Mouse (Mus musculus) gastrocnemius, postnatal 4 days (tissue): Measurements from ENCODE around the gene Stk11. TPM values are rescaled to one million over a fixed set of nuclear protein-coding genes. Genes with fewer than 3 reads are reported as not detected.

Experiments used
- DNase-seq, 2 experiments: peaks; one replicate each; pipeline ENCODE4 v3.0.0; 2021 to 2022; ENCODE audit warnings: low spot score in 2 of 2, mixed read lengths in 2 of 2
- total RNA-seq, 2 experiments: library from RNA; stranded (reverse); gene quantifications; 2 replicates each; pipeline ENCODE4 v1.2.3; 2021

Stk11 gene
- total RNA-seq, 2 experiments from 2014 or later, result 116 to 125 TPM

GRCm38 (mm10) chr10:80142530-80142925 is 26.9 kb downstream of the Stk11 start:
- no peak for DNase-seq

- DNase-seq, result no peak
These were observed 28.1 kb downstream of the Stk11 start for GRCm38 (mm10) chr10:80143664-80144063.

GRCm38 (mm10) chr10:80144159-80144558 is 28.6 kb downstream of the Stk11 start:
- DNase-seq, result no peak

- DNase-seq, result peak in 1 of 2 experiments; percentile 81
These were observed 29.5 kb downstream of the Stk11 start for GRCm38 (mm10) chr10:80144864-80145838.

DNA sequence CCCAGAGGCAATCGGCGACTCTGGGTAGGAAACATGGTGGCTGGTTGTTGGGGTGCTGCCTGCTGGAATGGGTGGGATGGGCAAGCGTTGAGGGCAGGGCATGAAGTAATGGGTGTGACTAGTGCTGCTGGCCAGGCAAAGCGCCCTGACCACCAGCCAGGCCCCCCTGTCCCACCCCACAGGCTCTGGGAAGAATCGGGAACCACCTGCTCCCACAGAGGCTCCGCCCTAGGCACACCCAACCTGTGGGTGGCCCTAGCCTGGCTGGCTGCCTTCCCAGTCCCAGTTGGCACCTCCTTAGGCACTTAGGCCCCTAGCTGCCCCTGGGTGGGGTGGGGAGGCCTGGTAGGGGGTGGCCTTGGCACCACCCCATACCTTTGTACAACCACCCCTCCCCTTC is 30.3 kb downstream of the Stk11 start:
- no peak for DNase-seq

GRCm38 (mm10) chr10:80146568-80147011 is 31.0 kb downstream of the Stk11 start:
- DNase-seq, result no peak

DNA sequence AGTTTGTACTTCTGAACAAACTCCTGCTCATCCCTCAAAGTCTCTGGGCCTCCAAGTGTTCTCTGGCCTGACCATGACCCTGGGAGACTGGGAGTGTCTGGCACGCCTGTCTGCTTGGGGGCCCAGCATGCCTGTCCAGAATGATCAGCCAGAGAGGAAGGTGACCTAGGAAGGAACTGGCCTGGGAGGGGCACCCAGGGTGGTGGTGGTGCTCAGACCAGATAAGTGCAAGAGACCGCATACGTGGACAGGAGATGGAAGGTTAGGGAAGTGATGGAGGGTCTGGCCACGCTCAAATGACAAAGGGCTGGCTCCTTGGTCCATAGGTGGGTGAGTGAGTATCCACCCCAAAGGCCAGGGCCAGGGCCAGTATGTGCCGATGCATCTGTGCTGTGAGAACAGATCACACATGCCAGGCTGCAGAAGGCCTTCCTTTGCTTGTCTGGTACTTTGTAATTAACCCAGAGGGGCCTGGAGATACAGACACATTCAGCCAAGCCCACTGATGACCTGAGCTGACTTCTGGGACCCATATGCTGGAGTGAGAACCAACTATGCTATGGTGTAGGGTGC is 31.6 kb downstream of the Stk11 start:
- no peak for DNase-seq

- DNase-seq, result peak; percentile 75 to 84
These were observed 32.4 kb downstream of the Stk11 start, which contains the start of gene Midn for GRCm38 (mm10) chr10:80147719-80148601. Gene Midn, plus strand, starts transcription at chr10:80148272.

GRCm38 (mm10) chr10:80148610-80149290 is 33.1 kb downstream of the Stk11 start:
- DNase-seq, result peak; percentile 94 to 95

GRCm38 (mm10) chr10:80149291-80150225 is 34.0 kb downstream of the Stk11 start:
- DNase-seq, result peak; percentile 95 to 96

DNA sequence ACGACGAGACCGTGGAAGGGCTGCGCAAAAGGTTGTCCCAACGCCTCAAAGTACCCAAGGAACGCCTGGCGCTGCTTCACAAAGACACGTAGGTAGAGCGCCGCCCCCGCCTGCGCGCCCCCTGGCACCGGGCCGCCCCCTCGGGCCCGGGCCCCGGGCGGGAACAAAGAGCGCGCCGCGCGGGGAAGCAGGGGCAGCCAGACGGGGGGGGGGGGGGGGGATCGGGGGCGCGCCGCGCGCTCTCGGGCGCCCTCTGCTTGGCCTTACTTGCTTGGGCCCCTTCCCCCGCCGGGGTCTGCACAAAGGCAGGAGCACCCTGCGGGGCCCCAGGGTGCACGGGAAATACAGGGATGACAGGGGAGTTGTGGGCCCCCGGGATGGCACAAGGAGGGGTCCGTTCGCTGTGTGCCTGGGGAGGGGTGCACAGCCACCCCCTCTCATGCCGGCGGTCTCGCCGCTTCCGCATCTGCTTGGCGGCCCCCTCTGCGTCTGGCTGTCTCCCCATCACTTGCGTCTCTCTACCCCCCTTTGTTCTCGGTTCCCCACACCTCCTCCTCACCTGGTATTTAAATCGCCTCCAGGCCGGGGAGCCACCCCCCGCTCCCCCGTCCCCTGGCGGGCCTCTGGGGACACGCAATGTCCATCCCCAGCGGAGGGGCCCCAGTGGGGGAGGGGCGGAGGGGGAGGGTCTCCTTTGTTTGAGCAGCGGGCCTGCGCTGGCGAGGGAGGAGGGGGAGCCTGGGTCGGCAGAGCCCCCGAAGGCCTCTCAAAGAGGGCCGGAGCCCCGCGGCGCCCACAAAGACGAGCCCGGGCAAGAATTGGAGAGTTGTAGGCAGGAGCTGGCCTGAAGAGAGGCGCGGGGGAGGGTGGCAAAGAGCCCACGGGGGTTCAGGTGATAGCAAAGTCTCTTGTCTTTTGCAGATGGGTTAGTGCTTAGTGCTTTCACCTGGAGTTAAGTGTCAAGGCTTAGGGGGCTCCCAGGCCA is 34.9 kb downstream of the Stk11 start:
- DNase-seq, result no peak

DNA sequence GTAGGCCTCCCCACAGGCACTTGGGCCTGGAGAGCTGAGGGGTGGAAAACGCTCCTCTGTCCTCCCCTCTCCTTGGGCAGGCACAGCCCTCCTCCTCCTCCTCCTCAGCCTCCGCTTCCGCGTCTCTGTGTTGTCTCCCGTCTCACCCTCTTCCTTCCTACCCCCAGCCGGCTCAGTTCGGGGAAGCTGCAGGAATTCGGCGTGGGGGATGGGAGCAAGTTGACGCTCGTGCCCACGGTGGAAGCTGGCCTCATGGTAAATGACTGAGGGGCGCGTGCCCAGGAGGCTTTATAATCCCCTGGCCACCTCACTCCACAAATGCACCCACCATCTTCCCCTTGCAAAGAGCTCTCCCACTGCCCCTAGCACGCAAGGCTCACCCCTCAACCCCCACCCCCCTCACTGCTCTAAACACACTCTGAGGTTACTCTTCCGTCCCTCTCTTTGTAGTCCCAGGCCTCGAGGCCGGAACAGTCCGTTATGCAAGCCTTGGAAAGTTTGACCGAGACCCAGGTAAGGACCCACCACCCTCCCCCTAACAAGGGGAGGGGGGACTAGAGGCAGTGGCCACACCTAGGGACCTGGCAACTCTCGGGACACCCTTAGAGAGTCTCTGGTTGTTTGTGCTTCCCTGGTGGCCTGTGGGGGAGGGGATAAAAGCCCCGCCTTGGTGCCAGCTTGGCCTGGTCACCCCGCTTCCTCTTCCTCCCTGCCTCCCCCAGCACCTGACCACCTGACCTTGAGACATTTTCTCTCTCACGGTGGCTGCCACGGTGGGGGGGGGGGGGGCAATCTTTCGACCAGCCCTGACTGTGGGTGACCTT is 35.8 kb downstream of the Stk11 start:
- DNase-seq, result no peak

GRCm38 (mm10) chr10:80152071-80152872 is 36.7 kb downstream of the Stk11 start:
- DNase-seq, result no peak

DNA sequence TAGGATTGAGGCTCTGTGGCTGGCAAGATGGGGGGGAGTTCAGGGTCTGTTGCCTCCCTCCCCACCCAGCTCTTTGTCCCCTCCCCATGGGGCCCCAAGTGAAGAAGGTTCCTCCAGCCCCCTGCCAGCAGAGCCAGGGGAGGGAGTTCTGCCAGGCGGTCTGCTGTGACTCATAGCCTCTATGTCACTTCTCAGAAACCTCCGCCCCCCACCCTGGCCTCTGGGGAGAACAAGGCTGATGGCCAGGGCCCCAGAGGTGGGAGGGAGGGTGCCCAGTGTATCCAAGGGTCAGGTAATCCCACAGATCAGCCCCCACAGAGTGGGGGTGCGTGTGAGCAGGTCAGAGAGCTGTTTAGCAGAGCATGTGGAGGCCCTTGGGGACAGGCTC is 37.3 kb downstream of the Stk11 start:
- no peak for DNase-seq

- no peak for DNase-seq
These were observed 38.1 kb downstream of the Stk11 start for GRCm38 (mm10) chr10:80153713-80154112.

GRCm38 (mm10) chr10:80154384-80154783 is 38.8 kb downstream of the Stk11 start:
- DNase-seq, result no peak

DNA sequence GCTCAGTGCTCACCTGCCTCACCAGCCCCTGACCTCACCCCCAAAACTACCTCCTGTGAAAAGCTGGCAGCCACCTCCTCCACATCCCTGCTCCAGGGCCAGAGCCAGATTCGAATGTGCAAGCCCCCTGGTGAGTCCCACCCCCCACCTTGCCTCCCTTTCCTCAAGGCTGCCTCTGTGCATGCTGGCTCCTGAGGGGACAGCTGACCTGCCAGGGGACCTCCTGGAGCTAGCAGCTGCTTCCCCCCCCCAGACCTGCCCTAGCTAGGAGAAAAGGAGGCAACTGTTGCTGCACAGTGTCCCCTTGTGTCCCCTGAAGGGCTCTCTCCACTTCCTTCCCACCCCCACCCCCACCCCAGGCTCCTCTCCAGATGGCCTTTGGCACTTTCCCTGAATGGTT is 39.7 kb downstream of the Stk11 start:
- DNase-seq, result no peak
